Mouse (Mus musculus) frontal cortex, postnatal 10 days (tissue): ENCODE measurements at regions not wholly inside any gene's neighbourhood (a gene's known extent, or its start where the extent isn't known, plus 50 kb on each side); places are given as distances from the start of the nearest gene placed in this dataset.
"Not testable (repeated sequence)": the region's sequence is repeated elsewhere in the genome, so short reads cannot be mapped to it uniquely, and the experiment has no call there.

Source experiments
- DNase-seq, 2 experiments: peaks; one replicate each; pipeline ENCODE4 v3.0.0; 2022; ENCODE audit warnings: low spot score in 2 of 2, mixed read lengths in 1 of 2

DNA sequence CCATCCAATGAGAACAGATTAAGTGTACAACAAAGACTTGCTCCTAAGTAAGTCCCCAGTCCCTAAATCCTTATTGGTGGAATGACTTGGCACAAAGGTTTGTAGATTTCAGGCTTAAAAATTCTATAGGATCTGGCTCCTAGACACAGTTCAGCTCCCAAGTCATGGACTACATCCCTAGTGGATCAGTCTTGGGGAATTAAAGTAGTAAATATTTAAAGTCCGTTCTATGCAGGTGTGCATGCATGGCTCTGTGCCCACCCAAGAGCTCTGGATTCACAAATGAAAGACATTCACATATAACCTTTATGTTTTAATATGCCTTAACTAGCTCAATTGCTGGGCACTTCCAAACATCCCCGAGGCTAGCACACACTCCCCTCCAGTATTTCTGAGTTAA is 162.8 kb downstream of the Akr1d1 start:
- no peak for DNase-seq

DNA sequence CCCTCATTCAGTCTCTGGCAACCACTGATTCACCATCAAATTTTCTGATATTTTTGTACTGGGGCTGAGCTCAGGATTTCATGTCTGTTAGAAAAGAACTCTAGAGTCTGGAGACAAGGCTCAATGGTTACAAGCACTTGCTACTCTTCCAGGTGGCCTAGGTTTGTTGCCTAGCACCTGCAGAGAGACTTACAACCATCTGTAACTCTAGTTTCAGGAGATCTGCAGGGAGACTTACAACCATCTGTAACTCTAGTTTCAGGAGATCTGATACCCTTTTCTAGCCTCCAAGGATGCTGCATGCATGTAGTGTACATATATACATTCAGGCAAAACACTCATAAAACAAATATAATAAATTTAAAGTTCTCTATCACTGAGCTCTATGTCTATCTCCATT is 166.1 kb downstream of the Akr1d1 start:
- DNase-seq = no peak

DNA sequence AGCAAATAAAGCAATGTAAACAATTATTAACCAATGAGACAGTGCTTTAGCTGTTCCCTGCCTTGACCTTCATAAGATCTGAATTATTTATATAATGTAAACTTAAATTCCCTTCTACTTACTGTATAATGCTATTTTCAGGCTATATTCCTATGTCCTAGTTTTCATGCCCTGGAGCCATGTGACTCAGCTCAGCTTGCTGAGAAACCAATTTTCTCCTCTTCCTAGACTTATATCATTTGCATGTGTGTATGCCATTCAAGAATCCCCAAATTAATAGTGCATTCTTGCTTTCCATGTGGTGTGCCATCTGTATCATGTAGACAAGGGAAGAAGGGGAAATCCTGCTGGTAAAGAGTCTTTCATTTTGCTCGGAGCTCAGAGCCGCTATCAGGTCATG is 166.7 kb upstream of the Trim24 start:
- DNase-seq = no peak

DNA sequence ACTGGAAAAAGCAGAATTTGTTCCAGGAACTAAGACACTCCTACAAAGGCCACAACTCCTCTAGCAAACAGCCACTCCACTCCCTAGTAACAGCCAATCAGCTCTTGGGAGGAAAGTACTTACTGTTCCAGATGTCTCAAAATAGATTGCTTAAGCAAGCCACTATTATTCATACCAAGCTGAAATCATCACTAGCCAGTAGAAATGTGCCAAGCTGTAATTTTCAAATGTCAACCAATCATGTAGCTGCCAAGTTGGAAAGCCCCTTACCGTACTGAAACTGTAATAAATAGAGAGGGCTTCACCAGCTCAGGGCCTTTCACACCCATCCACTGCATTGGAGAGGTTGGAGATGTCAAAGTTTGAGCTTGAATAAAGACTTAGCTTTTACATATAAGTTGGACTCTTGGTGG is 164.9 kb upstream of the Trim24 start:
- no peak for DNase-seq

DNA sequence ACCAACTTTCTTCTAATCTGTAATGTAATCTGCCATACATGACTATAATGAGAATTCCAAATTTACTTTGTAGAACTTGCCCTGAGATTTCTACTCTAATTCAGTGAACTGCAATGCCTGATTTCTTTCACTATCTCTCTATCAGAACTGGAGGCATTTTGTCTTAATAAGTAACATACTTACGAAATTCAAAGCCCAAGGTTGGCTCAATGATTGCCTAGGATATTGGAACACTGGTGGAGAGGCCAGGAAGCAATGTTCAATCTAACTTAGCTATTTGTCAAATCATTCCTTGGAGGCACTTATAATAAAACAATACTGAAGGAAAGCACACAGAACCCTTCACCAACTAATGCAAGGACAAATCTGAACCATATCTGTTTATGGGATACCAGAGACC is 162.9 kb upstream of the Trim24 start:
- not testable (repeated sequence) for DNase-seq

DNA sequence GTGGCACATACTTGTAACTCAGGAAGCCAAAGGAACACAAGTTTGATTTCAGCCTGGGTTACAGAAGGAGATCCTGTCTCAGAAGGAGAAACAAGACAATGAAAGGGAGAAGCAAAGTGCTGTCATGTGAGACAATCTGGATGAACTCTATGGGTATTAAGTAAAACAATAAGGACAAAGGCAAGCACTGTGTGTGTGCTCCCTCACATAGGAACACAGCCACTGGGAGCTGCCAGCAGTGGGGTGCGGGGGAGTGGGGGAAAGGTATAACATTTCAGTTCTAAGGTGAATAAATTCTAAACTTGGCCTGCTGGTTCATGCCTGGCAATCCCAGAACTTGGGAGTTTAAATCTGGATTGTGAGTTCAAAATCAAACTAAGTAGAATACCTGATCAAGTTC is 158.8 kb upstream of the Trim24 start:
- no peak for DNase-seq

DNA sequence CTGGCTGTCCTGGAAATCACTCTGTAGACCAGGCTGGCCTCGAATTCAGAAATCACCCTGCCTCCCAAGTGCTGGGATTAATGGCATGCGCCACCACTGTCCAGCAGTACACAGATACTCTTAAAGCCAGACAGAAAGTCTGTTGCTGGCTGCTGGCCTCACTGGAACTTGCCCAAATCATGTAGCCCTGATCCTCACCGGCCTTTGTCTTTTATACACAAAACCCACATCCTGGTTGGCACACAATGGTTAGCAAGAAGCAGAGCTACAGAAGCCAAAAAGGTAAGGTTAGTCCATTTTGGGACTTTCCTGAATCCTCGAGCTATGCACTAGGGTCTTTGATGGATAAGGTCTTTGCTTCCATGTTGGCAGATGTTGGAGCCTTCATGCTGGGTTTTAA is 157.2 kb upstream of the Trim24 start:
- DNase-seq = no peak

DNA sequence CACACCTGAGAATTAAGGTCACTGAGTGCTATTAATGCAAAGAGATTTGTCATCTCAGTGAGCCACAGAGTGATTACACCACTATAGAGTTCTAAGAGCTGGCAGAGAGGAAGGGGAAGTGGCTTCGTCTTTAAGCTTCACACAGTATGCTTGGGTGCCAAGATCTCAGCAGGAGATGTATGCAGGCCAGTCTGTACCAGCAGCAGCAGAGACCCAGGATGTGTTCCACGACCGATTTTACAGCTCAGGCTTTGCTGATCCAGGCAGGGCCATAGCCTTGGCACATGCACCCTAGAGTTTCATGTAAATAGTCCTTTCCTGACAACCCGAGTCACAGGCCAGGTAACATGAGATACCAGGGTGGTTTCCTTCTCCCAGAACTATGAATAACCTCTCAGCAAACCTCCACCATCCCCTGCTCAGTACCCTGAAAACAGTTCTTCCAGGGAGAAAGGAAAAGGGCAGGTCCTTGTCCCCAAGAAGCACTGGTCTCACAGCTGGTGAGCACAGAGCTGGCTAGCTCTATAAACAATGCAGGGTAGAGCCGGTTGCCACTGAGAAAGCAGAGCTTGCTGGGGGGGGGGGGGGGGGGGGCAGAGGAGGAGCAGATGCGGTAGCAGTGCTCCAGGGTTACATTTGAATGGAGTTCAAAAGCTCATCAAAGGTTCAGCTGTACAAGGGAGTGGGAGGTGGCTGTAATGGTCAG is 156.2 kb upstream of the Trim24 start:
- no peak for DNase-seq

DNA sequence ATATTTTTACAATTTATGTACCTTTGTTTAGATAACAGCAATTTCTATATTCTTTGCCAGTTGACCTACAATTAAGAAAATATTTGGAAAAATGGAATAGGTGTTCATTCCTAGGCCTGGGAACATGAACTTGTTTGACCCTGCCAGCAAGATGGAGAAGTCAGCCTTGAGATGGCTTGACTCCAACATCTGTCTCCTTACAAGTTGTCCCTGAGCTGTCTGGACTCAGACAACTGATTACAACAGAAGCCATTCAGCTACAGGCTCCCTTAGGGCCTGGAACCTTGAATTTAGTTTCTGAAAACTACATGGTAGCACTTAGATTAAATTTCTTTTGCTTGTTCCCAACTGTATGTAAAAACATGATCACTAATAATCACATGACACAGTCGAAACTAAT is 148.9 kb upstream of the Trim24 start:
- DNase-seq = no peak

DNA sequence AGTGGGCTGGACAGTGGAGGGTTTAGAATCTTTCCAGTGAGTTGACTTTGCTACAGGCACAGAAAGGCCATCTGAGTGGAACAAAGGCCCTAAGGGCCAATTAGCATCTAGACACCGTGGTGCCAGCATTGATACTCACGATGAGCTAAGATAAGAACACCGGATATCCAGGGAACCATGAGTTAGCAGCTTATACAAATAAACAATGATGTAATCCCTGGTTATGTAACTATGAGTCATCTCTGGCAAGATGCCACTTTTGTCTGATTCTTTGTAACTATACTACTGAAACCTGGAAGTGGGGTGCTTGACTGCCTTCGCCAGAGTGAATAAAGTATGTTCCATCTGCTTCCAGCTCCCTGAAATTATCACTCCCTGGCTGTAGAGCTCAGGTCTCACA is 147.3 kb upstream of the Trim24 start:
- DNase-seq = no peak

DNA sequence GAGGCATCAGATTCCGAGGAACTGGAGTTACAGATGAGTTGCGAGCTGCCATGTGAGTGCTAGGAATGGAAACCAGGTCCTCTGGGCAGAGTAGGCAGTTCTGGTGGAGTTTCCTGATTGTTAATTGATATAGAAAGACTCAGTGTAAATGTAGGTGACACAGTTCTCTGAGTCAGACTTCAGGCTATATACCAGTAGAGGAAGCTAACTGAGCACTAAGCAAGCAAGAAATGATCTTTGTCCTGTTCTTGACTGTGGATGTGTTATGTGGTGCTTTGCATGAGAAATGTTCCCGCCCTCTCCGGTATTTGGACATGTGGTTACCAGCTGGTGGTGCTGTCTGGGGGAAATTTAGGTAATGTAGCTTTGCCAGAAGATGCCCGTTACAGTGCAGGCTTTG is 146.4 kb upstream of the Trim24 start:
- DNase-seq = no peak

DNA sequence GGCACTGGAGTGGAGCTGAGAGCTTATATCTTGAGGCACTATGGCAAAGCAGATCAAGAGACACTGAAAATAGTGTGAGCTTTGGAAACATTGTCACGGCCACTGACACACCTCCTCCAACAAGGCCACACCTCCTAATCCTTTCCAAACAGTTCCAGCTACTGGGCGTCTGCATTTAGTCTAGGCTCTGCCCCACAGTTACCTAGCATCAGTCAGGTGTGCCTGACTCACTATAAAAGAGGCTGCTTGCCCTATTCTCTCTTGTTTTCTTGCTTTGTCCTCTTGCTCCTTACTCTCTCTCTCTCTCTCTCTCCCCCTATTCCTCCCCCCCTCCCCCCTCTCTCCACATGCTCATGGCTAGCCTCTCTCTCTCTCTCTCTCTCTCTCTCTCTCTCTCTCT is 142.0 kb upstream of the Trim24 start:
- no peak for DNase-seq

DNA sequence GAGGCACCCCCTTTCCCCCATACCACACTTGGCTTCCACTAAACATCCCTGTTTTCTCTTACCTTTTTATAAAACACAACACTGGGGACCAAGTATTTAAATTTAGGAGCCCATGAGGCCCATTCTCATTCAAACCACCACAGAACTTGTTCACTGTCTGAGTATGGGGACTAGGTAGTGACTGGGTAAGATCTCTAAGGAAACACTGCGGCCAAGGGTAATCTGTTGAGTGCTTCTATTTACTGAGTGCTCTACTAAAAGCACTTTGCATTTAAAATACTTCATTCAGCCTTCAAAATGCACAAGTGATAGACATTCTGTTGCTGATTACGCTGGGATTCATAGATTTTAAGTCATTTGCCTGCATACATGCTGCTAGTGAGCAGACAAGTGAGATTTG is 141.4 kb upstream of the Trim24 start:
- no peak for DNase-seq

DNA sequence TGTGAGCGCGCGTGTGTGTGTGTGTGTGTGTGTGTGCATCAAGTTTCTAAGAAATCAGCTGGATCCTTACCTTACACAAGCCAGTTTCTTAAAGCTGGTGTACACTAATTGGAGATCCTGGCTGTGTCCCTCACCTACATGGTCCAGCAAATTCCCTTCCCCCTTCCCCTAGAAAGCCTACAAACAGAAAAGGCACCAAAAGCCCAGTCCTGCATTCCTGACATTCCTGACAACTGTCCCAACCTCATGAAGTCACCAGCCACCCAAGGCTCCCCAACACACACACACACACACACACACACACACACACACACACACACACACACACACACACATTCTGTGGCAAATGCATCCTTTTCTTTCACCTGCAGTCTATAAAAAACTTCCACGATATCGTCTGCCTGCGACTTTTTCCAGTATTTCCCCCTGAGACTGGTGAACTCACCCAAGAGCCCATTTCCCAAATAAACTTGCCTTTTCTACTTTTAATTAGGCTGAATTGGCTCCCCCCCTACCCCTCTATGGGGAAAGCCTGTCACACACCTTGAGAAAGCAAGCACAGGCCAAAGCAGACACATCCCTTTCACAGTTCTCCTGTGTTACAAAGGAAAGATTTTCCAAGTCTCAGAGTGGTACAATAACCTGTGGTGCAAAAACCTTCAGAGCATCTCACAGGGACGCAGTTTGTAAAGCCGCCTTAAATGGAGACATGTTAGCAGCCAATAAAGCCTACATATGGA is 139.9 kb upstream of the Trim24 start:
- no peak for DNase-seq

DNA sequence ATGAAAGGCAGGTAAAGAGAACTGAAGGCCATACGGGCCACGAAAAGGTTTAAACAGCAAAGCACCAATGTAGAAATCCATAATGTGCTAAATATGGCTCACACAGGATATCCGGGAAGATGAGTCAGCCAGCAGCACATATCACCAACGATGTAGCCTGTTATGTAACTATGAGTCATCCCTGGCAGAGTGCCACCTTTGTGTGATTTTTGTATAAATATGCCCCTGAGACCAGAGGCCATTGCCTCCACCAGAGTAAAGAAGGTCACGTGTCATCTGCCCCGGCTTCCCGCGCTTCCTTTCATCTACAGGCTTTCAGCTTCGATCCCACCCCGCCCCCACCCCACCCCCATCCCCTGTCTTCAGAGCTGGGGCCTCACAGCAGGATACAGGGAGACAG is 138.2 kb upstream of the Trim24 start:
- DNase-seq = peak; percentile 32 to 34

DNA sequence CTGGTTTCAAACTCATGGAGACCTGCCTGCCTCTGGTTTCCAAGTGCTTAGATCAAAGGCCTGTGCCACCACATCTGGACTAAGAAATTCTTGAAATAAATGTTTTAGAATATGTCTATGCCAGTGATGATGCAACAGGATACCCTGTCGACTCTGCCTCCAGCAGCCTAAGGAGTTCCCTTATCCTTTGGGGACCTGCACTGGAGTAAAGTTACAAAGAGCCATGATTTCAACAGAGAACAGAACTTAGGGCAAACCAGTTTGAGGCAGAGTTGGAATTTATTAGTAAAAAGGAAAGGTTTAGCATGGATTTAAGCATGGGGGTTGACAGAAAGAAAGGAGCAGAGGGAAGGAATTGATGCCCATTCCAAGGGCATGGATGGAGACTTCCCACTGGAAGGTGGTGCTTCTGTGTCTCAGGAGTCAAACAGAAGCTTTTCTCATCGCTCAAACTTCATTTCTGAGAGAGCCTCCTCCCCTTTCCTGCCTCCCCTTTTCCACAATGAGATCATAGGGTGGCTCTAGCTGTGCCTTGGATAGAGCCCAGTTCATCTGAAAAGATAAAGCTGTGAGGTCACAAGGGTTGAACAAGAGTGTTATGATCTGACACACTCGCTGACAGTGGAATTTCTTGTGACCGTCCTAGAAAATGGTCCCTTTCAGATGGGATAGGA is 135.2 kb upstream of the Trim24 start:
- no peak for DNase-seq

DNA sequence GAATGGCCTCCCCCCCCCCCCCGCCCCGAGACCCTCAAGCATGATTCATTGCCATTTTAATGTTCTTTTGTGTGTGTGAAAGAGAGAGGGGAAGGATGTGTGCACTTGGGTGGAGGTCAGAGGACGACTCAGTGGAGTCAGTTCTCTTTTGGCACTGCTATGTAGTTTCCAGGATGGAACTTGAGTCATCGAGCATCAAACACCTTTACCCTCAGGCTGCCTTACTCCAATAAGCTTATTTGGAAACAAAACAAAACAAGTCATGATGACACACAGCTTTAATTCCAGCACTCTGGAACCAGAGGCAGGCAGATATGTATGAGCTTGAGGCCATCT is 134.7 kb upstream of the Trim24 start:
- DNase-seq = no peak

DNA sequence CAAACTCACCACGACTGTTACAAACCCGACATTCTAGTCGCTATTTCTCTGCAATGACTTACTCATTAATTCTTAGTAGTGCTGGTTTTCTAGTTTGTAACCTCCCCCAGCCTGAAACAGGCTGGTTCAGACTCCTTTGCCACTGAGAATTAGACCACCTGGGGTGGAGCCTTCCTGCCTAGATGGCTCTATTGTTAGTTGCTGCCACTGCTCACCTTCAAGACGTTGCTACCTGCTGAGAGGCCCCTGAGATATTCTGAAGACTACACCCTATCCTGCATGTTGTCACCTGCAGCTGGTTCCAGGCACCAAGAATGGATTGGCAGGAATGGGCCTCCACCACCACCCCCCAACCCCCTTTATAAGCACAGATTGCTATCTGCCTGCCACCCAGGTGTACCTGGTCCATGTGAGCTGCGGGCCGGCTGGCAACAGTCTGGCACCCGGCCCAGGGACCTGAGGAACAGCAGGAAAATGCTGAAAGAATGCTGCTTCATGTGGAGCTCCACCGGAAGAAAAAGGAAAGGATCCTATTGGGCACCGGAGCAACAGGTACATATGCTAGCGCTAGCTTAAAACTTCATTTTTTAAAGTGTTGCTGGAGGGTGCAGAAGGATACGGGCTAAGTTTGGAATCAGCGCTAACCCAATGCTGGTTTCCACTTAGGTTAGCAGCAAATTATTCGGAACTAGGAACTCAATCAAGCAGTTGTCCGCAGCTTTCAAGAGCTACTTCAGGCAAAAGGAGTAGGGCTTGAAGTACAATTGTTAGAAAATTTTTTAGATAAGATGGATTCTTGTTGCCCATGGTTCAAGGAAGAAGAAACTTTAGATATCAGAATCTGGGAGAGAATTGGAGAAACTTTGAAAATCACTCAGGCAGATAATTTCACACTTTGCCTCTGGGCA is 129.4 kb upstream of the Trim24 start:
- DNase-seq = no peak

DNA sequence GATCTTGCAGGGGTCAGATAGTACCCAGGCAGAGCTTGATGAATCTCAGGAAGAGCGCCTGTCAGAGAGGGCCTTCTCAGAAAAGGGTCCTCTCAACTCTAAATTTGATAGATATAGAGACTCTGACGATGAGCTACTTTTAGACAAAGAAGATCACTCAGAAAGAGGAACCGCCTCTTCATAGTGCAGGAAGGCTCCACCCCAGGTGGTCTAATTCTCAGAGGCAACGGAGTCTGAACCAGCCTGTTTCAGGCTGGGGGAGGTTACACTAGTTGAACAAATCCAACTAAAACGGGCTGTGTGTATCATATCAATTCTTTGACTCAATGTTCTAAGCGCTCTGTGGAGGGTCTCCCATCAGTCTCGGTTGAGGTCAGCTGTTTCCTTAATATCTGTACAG is 128.7 kb upstream of the Trim24 start:
- DNase-seq = not testable (repeated sequence)

DNA sequence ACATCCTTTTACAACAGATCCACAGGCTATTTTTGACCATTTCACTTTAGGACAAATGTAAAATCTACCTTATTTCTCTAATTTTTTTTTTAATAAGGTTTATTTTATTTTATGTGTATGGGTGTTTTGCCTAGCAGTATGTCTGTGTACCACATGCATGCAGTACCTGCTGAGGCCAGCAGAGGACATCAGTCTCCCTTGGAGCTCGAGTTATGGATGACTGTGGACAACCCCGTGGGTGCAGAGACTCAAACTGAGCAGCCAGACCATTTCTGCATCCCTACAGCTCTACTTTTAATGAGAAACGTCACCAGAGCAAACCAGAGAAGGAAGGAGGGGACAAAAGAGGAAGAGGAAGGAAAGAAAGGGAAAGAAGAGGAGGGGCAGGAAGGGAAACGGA is 125.9 kb upstream of the Trim24 start:
- DNase-seq = no peak

DNA sequence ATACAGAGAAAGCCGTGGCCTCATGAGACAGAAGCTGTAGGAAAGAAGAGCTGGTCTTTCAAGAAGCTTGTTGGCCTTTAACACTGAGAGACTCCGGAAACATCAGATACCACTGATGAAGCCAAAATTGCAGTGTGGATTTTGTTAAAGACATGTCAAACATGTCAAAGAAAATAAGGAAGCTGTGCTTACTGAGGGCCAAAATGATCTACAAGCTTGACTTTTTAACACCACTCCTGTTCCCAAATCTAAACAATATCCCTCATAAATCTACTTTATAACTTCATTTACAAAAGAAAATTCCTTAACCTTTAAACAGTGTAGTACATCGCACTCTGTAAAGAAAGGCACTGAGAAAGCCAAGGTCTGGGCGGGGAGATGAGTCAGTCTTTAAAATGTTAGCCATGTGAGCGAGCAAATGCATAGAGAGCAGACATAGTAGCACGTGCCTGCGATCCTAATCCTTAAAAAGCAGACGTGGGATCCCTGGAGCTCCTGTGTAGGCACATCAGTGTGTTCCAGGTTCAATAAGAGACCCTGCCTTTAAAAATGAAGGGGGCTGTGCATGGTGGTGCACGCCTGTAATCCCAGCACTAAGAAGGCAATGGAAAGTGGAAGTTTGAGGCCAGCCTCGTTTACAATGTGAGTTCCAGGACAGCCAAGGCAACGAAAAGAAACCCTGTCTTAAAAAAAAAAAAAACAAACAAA is 125.1 kb upstream of the Trim24 start:
- DNase-seq = no peak

DNA sequence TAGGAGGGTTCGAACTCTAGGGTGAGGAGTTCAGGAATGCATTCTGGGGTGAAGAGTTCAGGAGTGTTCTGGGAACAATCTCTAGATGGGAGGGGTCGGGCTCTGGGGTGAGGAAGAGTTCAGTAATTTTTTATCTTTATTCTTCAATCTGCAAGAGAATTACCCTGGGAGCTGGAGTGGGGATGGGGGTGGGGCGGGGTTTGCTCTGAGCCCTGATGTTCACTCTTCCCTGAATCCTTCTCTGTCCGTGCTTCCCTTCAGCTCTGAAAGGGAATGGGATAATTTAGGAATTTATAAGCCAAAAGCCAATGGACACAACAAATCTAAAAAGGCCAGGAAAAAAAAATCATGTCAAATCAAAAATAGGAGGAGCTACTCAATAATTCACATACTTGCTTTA is 122.8 kb upstream of the Trim24 start:
- DNase-seq = not testable (repeated sequence)
